Mouse (Mus musculus) left cerebral cortex, adult 18-20 months (tissue): ENCODE measurements at regions not wholly inside any gene's neighbourhood (a gene's known extent, or its start where the extent isn't known, plus 50 kb on each side); places are given as distances from the start of the nearest gene placed in this dataset.

Source experiments
- DNase-seq, 2 experiments: peaks; one replicate each; pipeline ENCODE4 v3.0.0; 2021 to 2022; ENCODE audit warnings: low spot score in 2 of 2, mixed read lengths in 1 of 2

GRCm38 (mm10) chr13:37290636-37291035, 54.4 kb upstream of the Ly86 start:
- DNase-seq: peak in 1 of 2 experiments; percentile 11

GRCm38 (mm10) chr13:37288993-37289392, 56.0 kb upstream of the Ly86 start:
- DNase-seq: no peak

- DNase-seq: no peak
Measured at GRCm38 (mm10) chr13:37282515-37282914, 62.5 kb upstream of the Ly86 start.

- DNase-seq: no peak
Measured at GRCm38 (mm10) chr13:37279078-37279789, 65.8 kb upstream of the Ly86 start.

- peak in 1 of 2 experiments; percentile 16 for DNase-seq
Measured at GRCm38 (mm10) chr13:37249581-37250461, 95.2 kb upstream of the Ly86 start.

- no peak for DNase-seq
Measured at GRCm38 (mm10) chr13:37248741-37249140, 96.3 kb upstream of the Ly86 start.

- DNase-seq: no peak
Measured at GRCm38 (mm10) chr13:37240048-37240447, 105.0 kb upstream of the Ly86 start.

- DNase-seq: no peak
Measured at GRCm38 (mm10) chr13:37237285-37237684, 107.7 kb upstream of the Ly86 start.

- peak; percentile 22 to 26 for DNase-seq
Measured at GRCm38 (mm10) chr13:37225834-37226233, 119.2 kb upstream of the Ly86 start.

- no peak for DNase-seq
Measured at GRCm38 (mm10) chr13:37220436-37220835, 124.6 kb upstream of the Ly86 start.

GRCm38 (mm10) chr13:37218596-37218995, 126.4 kb upstream of the Ly86 start:
- no peak for DNase-seq

- DNase-seq: no peak
Measured at GRCm38 (mm10) chr13:37214590-37215282, 130.3 kb upstream of the Ly86 start.

- peak; percentile 26 to 58 for DNase-seq
Measured at GRCm38 (mm10) chr13:37197136-37197535, 147.1 kb upstream of the F13a1 start.

GRCm38 (mm10) chr13:37195857-37196256, 145.8 kb upstream of the F13a1 start:
- no peak for DNase-seq

- peak; percentile 25 to 41 for DNase-seq
Measured at GRCm38 (mm10) chr13:37181169-37181787, 131.2 kb upstream of the F13a1 start.

- no peak for DNase-seq
Measured at GRCm38 (mm10) chr13:37176526-37176925, 126.5 kb upstream of the F13a1 start.

- no peak for DNase-seq
Measured at GRCm38 (mm10) chr13:37175997-37176396, 126.0 kb upstream of the F13a1 start.

GRCm38 (mm10) chr13:37158831-37159522, 108.9 kb upstream of the F13a1 start:
- peak; percentile 47 to 67 for DNase-seq

- DNase-seq: no peak
Measured at GRCm38 (mm10) chr13:37157808-37158207, 107.8 kb upstream of the F13a1 start.

GRCm38 (mm10) chr13:37151835-37152516, 101.9 kb upstream of the F13a1 start:
- DNase-seq: no peak
